Mouse (Mus musculus) ES-E14 (cell line): ENCODE data around the gene Agap1. TPM values are rescaled to one million over a fixed set of nuclear protein-coding genes. Genes with fewer than 3 reads are reported as not detected.

Experiments used
- DNase-seq: peaks from one replicate; pipeline ENCODE4 v3.0.0-alpha.2; 2013; ENCODE audit warnings: low read depth, low spot score
- H3K27ac ChIP-seq: 2 replicates; pipeline ENCODE4 v1.5.1; 2012; ENCODE audit warnings: low read depth, mild to moderate bottlenecking, low read length, moderate library complexity, mixed read lengths; ENCODE audit not compliant: poor library complexity, insufficient read depth, severe bottlenecking
- H3K36me3 ChIP-seq: 2 replicates; pipeline ENCODE4 v1.6.1; 2012; ENCODE audit warnings: mild to moderate bottlenecking, low read length, moderate library complexity, mixed read lengths; ENCODE audit not compliant: control insufficient read depth, poor library complexity, insufficient read depth, severe bottlenecking
- H3K4me1 ChIP-seq, 2 experiments: fragments of 150-350 bp in 1 of 2; sonication (generic) in 1 of 2; 2 replicates each; pipeline ENCODE4 v1.6.1; 2012; ENCODE audit warnings: low read length in 2 of 2, mild to moderate bottlenecking in 1 of 2, mixed read lengths in 1 of 2; ENCODE audit not compliant: control insufficient read depth in 2 of 2, insufficient read depth in 2 of 2, poor library complexity in 1 of 2
- H3K4me3 ChIP-seq, 2 experiments: fragments of 150-350 bp in 1 of 2; sonication (generic) in 1 of 2; 2 replicates each; pipeline ENCODE4 v1.5.1; 2012; ENCODE audit warnings: low read length in 2 of 2, low read depth in 1 of 2, mild to moderate bottlenecking in 1 of 2, mixed read lengths in 1 of 2; ENCODE audit not compliant: insufficient read depth in 1 of 2, poor library complexity in 1 of 2, severe bottlenecking in 1 of 2
- H3K9ac ChIP-seq: 2 replicates; pipeline ENCODE4 v1.6.1; 2012; ENCODE audit warnings: low read depth, mild to moderate bottlenecking, low read length, mixed read lengths; ENCODE audit not compliant: poor library complexity, insufficient read depth, severe bottlenecking
- H3K9me3 ChIP-seq: fragments of 150-350 bp; sonication (generic); 2 replicates; pipeline ENCODE4 v1.6.1; 2012; ENCODE audit warnings: low read depth, mild to moderate bottlenecking, low read length; ENCODE audit not compliant: control insufficient read depth, insufficient read depth
- CHD2 ChIP-seq: IDR thresholded peaks from 2 replicates; pipeline ENCODE4 v1.6.1; 2014; ENCODE audit warnings: mild to moderate bottlenecking, low read depth, low read length, inconsistent platforms
- HCFC1 ChIP-seq: IDR thresholded peaks from 2 replicates; pipeline ENCODE4 v1.6.1; 2012; ENCODE audit warnings: low read length, inconsistent platforms, borderline replicate concordance; ENCODE audit not compliant: insufficient read depth
- MAFK ChIP-seq: IDR thresholded peaks from 2 replicates; pipeline ENCODE4 v1.6.1; 2014; ENCODE audit warnings: mild to moderate bottlenecking, low read depth, low read length, inconsistent platforms; ENCODE audit not compliant: insufficient read depth
- ZC3H11A ChIP-seq: IDR thresholded peaks from 2 replicates; pipeline ENCODE4 v1.6.1; 2012; ENCODE audit warnings: low read depth, mild to moderate bottlenecking, inconsistent platforms, low read length, borderline replicate concordance
- ZNF384 ChIP-seq: IDR thresholded peaks from 2 replicates; pipeline ENCODE4 v1.6.1; 2012; ENCODE audit warnings: low read depth, low read length, inconsistent platforms
- in situ Hi-C, 2 experiments: fragments of 600-800 bp; cut with MboI; formaldehyde crosslinking; loops; one replicate each; pipeline ENCODE4 v1.15.1; 2025; ENCODE audit warnings: low sequenced_read_pairs in 2 of 2, inconsistent platforms in 1 of 2; ENCODE audit not compliant: unreplicated experiment in 2 of 2
- total RNA-seq: library from RNA; depleted of rRNA; stranded (reverse); fragments of 300-350 nt; gene quantifications from 2 replicates; pipeline ENCODE4 v1.2.3, GENCODE M21; 2012

Gene Agap1
- total RNA-seq, 1 experiment, result 19.8 TPM

- H3K9me3 ChIP-seq, result no peaks in the 10 kb centered on the region
- in situ Hi-C loops, result no loop called here
- no peak overlapping the region for H3K9ac ChIP-seq
- TF ChIP-seq MAFK, result no peak
- no peak for TF ChIP-seq CHD2
- TF ChIP-seq ZC3H11A, result no peak
- TF ChIP-seq ZNF384, result no peak
- TF ChIP-seq HCFC1, result no peak
- DNase-seq, result no peak
- peaks cover 8 to 20% of the 10 kb centered on the region in 2 experiments for H3K4me1 ChIP-seq
- H3K27ac ChIP-seq, result no peak overlapping the region
- no peak overlapping the region for H3K4me3 ChIP-seq
- no peaks in the 10 kb centered on the region for H3K36me3 ChIP-seq
Observed at GRCm38 (mm10) chr1:89509763-89510340, 55.2 kb downstream of the Agap1 start.

GRCm38 (mm10) chr1:89510731-89511130 lies 56.1 kb downstream of the Agap1 start:
- no peaks in the 10 kb centered on the region for H3K9me3 ChIP-seq
- peaks cover 9 to 20% of the 10 kb centered on the region in 2 experiments for H3K4me1 ChIP-seq
- no peak for DNase-seq
- no peak overlapping the region for H3K9ac ChIP-seq
- no peaks in the 10 kb centered on the region for H3K36me3 ChIP-seq
- no peak overlapping the region for H3K27ac ChIP-seq
- in situ Hi-C loops, result no loop called here
- H3K4me3 ChIP-seq, result no peak overlapping the region
- TF ChIP-seq CHD2, result no peak
- TF ChIP-seq ZC3H11A, result no peak
- no peak for TF ChIP-seq ZNF384
- no peak for TF ChIP-seq HCFC1
- no peak for TF ChIP-seq MAFK

GRCm38 (mm10) chr1:89513616-89514283 lies 59.1 kb downstream of the Agap1 start:
- Histone ChIP-seq H3K9me3 (no peaks in the 10 kb centered on the region), H3K36me3 (no peaks in the 10 kb centered on the region), H3K9ac (no peak overlapping the region), H3K4me1 (peaks cover 16 to 39% of the 10 kb centered on the region in 2 experiments), H3K27ac (no peak overlapping the region), H3K4me3 (no peak overlapping the region)
- in situ Hi-C loops, result no loop called here
- DNase-seq, result no peak
- TF ChIP-seq HCFC1 (no peak), ZC3H11A (no peak), MAFK (no peak), CHD2 (no peak), ZNF384 (no peak)

- Histone ChIP-seq H3K4me3 (no peak overlapping the region), H3K9ac (no peak overlapping the region), H3K36me3 (no peaks in the 10 kb centered on the region), H3K4me1 (peaks cover 16 to 38% of the 10 kb centered on the region in 2 experiments), H3K9me3 (no peaks in the 10 kb centered on the region), H3K27ac (no peak overlapping the region)
- in situ Hi-C loops, result no loop called here
- no peak for DNase-seq
- TF ChIP-seq CHD2 (no peak), ZNF384 (no peak), HCFC1 (no peak), ZC3H11A (no peak), MAFK (no peak)
Observed at GRCm38 (mm10) chr1:89515808-89516560, 61.4 kb downstream of the Agap1 start.
